Mouse (Mus musculus): Measurements from ENCODE around the gene Rps6ka1.

GRCm38 (mm10) chr4:133896984-133897383, 9.4 kb upstream of the Rps6ka1 start:
- TF ChIP-seq POLR2A (IDR thresholded peaks at IDR 0.05; ENCODE audit: borderline replicate concordance, insufficient read depth, low read length): no peak
- TF ChIP-seq CTCF (IDR thresholded peaks at IDR 0.05; ENCODE audit: borderline replicate concordance, insufficient read depth, low read depth, low read length): no peak

Measured in cerebellum, adult 2 months (tissue).